Mouse (Mus musculus) forebrain, embryonic 11.5 days (tissue): ENCODE results near the gene 4933424G06Rik. TPM values are rescaled to one million over a fixed set of nuclear protein-coding genes. Genes with fewer than 3 reads are reported as not detected.

ENCODE experiments used
- ATAC-seq: fragments of 200-750 bp; cut with Nextera tagmentation; replicated peaks from 2 replicates; pipeline ENCODE4 v1.8.0; 2017; ENCODE audit warnings: moderate TSS enrichment; ENCODE audit not compliant: low FRiP score
- DNase-seq: peaks from one replicate; pipeline ENCODE4 v3.0.0-alpha.2; 2017; ENCODE audit warnings: low spot score
- H3K27ac ChIP-seq: fragments of 300-500 bp; sonication (generic); 2 replicates; pipeline ENCODE4 v1.5.1; 2014; ENCODE audit warnings: low read depth, low read length
- H3K27me3 ChIP-seq: fragments of 300-500 bp; sonication (generic); 2 replicates; pipeline ENCODE4 v1.6.1; 2014; ENCODE audit warnings: mild to moderate bottlenecking, low read length, mixed read lengths; ENCODE audit not compliant: control insufficient read depth, insufficient read depth
- H3K36me3 ChIP-seq: fragments of 300-500 bp; sonication (generic); 2 replicates; pipeline ENCODE4 v1.6.1; 2014; ENCODE audit warnings: mild to moderate bottlenecking, low read length, moderate library complexity, mixed read lengths; ENCODE audit not compliant: control insufficient read depth, insufficient read depth
- H3K4me1 ChIP-seq: fragments of 300-500 bp; sonication (generic); replicated peaks from 2 replicates; pipeline ENCODE4 v1.6.1; 2014; ENCODE audit warnings: low read length, mixed read lengths; ENCODE audit not compliant: control insufficient read depth, insufficient read depth
- H3K4me2 ChIP-seq: fragments of 300-500 bp; sonication (generic); 2 replicates; pipeline ENCODE4 v1.6.1; 2014; ENCODE audit warnings: low read depth, mild to moderate bottlenecking, low read length, moderate library complexity, mixed read lengths; ENCODE audit not compliant: severe bottlenecking
- H3K4me3 ChIP-seq: fragments of 300-500 bp; sonication (generic); 2 replicates; pipeline ENCODE4 v1.5.1; 2014; ENCODE audit warnings: low read depth, low read length
- H3K9ac ChIP-seq: fragments of 300-500 bp; sonication (generic); 2 replicates; pipeline ENCODE4 v1.6.1; 2014; ENCODE audit warnings: low read length
- H3K9me3 ChIP-seq: fragments of 300-500 bp; sonication (generic); 2 replicates; pipeline ENCODE4 v1.6.1; 2016; ENCODE audit warnings: low read length, mixed read lengths; ENCODE audit not compliant: control insufficient read depth
- WGBS: fragments of 180-500 bp; shearing (Covaris S2); extraction: QIAGEN DNeasy Blood & Tissue Kit; methylation state at CpG from one replicate; pipeline ENCODE4 v1.1.7; 2014; 5-methylcytosine and 5-hydroxymethylcytosine counted together
- polyA plus RNA-seq: library from polyadenylated mRNA; unstranded; fragments of >200 nt; fragmentation: Nextera tagmentation; extraction: Ambion mirVana; gene quantifications from 2 replicates; pipeline ENCODE4 v1.2.1, GENCODE M21; 2014

4933424G06Rik gene
- polyA plus RNA-seq, 1 experiment from 2014 or later = 0.17 TPM

GRCm38 (mm10) chr1:36724057-36724431 lies 14.1 kb downstream of the 4933424G06Rik start:
- 72% methylated on average over 4 of the region's 4 CpGs for WGBS
- Histone ChIP-seq H3K9me3 (no peaks in the 10 kb centered on the region), H3K9ac (no peak overlapping the region), H3K36me3 (no peaks in the 10 kb centered on the region), H3K4me2 (no peak overlapping the region), H3K4me1 (no peaks in the 10 kb centered on the region), H3K4me3 (no peak overlapping the region), H3K27me3 (no peaks in the 10 kb centered on the region), H3K27ac (no peak overlapping the region)
- ATAC-seq = no peak
- DNase-seq = no peak

GRCm38 (mm10) chr1:36737300-36737699 lies 27.4 kb downstream of the 4933424G06Rik start:
- WGBS = 13% methylated on average over 4 of the region's 4 CpGs
- H3K4me2 ChIP-seq = no peak overlapping the region
- H3K9me3 ChIP-seq = no peaks in the 10 kb centered on the region
- H3K27me3 ChIP-seq = no peaks in the 10 kb centered on the region
- no peak overlapping the region for H3K27ac ChIP-seq
- no peak overlapping the region for H3K4me3 ChIP-seq
- H3K9ac ChIP-seq = no peak overlapping the region
- DNase-seq = peak; percentile 86
- ATAC-seq = no peak
- H3K4me1 ChIP-seq = no peaks in the 10 kb centered on the region
- H3K36me3 ChIP-seq = no peaks in the 10 kb centered on the region

- Histone ChIP-seq H3K27ac (no peak overlapping the region), H3K9ac (no peak overlapping the region), H3K36me3 (no peaks in the 10 kb centered on the region), H3K4me1 (0 out of 2 replicates have a peak, but pooled peaks cover 1% of the 10 kb centered on the region), H3K4me2 (no peak overlapping the region), H3K9me3 (no peaks in the 10 kb centered on the region), H3K27me3 (no peaks in the 10 kb centered on the region), H3K4me3 (no peak overlapping the region)
- WGBS = 78% methylated on average over 5 of the region's 5 CpGs
- DNase-seq (no peak), ATAC-seq (no peak)
Observed at GRCm38 (mm10) chr1:36739231-36739630, 29.3 kb downstream of the 4933424G06Rik start.

- Histone ChIP-seq H3K27ac (no peak overlapping the region), H3K36me3 (no peaks in the 10 kb centered on the region), H3K9ac (no peak overlapping the region), H3K9me3 (no peaks in the 10 kb centered on the region), H3K4me3 (no peak overlapping the region), H3K4me2 (no peak overlapping the region), H3K4me1 (0 out of 2 replicates have a peak, but pooled peaks cover 2% of the 10 kb centered on the region), H3K27me3 (no peaks in the 10 kb centered on the region)
- ATAC-seq (no peak), DNase-seq (no peak)
- WGBS = 82% methylated on average over 9 of the region's 9 CpGs
Observed at GRCm38 (mm10) chr1:36743046-36743445, 33.1 kb downstream of the 4933424G06Rik start.

- ATAC-seq = no peak
Observed at GRCm38 (mm10) chr1:36744268-36744944, 34.5 kb downstream of the 4933424G06Rik start.

GRCm38 (mm10) chr1:36745661-36746060 lies 35.7 kb downstream of the 4933424G06Rik start:
- H3K9ac ChIP-seq = no peak overlapping the region
- WGBS = 38% methylated on average over 4 of the region's 4 CpGs
- H3K4me2 ChIP-seq = no peak overlapping the region
- no peak overlapping the region for H3K27ac ChIP-seq
- no peak for ATAC-seq
- H3K27me3 ChIP-seq = no peaks in the 10 kb centered on the region
- no peaks in the 10 kb centered on the region for H3K9me3 ChIP-seq
- no peaks in the 10 kb centered on the region for H3K36me3 ChIP-seq
- DNase-seq = no peak
- 0 out of 2 replicates have a peak, but pooled peaks cover 2% of the 10 kb centered on the region for H3K4me1 ChIP-seq
- no peak overlapping the region for H3K4me3 ChIP-seq

More at GRCm38 (mm10) chr1:36744268-36744944, 34.5 kb downstream of the 4933424G06Rik start:
- Histone ChIP-seq H3K36me3 (no peaks in the 10 kb centered on the region), H3K4me1 (0 out of 2 replicates have a peak, but pooled peaks cover 2% of the 10 kb centered on the region), H3K4me3 (no peak overlapping the region), H3K9ac (no peak overlapping the region), H3K27me3 (no peaks in the 10 kb centered on the region), H3K27ac (no peak overlapping the region), H3K4me2 (peak overlapping the region; percentile 42), H3K9me3 (no peaks in the 10 kb centered on the region)
- WGBS = 28% methylated on average over 17 of the region's 17 CpGs
- peak; percentile 84 for DNase-seq

GRCm38 (mm10) chr1:36746452-36746851 lies 36.5 kb downstream of the 4933424G06Rik start:
- Histone ChIP-seq H3K27ac (no peak overlapping the region), H3K9me3 (no peaks in the 10 kb centered on the region), H3K4me1 (0 out of 2 replicates have a peak, but pooled peaks cover 2% of the 10 kb centered on the region), H3K27me3 (no peaks in the 10 kb centered on the region), H3K4me3 (no peak overlapping the region), H3K9ac (no peak overlapping the region), H3K4me2 (no peak overlapping the region), H3K36me3 (no peaks in the 10 kb centered on the region)
- 43% methylated on average over 15 of the region's 15 CpGs for WGBS
- ATAC-seq (no peak), DNase-seq (peak; percentile 81)

- Histone ChIP-seq H3K27me3 (no peaks in the 10 kb centered on the region), H3K27ac (no peak overlapping the region), H3K4me1 (no peaks in the 10 kb centered on the region), H3K4me3 (no peak overlapping the region), H3K9me3 (no peaks in the 10 kb centered on the region), H3K36me3 (no peaks in the 10 kb centered on the region), H3K9ac (no peak overlapping the region), H3K4me2 (no peak overlapping the region)
- no peak for DNase-seq
- WGBS = 91% methylated on average over 6 of the region's 6 CpGs
- ATAC-seq = no peak
Observed at GRCm38 (mm10) chr1:36753932-36754675, 44.2 kb downstream of the 4933424G06Rik start.
